ENCODE assay signal across 8 mouse cellular contexts in the genomic region with DNA sequence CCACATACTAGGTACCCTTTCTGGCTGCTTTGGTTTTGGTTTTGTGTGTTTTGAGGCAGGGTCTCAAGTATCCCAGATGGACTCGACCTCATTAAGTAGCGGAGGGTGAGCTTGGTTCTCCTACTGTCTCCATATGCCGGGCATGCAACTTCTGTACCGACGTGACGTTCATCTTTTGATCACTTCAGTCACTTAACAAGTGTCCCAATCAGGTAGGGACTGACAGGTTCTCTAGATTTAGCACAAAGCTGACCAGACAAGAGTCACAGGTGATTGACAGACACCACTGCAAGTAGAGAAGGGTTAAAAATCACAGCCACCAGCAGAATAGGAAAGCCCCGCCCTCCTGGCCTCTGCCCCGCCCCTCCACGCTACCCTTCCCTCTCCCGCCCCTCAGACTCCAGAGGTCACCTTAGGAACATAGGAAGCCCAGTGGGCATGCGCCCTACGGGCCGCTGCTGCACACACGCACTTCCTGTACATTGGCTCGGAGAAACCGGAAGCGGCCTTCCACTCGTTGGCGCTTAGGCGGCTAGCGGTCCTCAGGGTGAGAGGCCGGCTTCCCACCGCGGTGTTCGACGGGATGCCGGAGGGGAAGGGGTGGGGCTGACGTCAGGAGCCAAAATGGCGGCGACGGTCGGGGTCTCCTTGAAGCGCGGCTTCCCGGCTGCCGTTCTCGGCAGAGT. TPM values are rescaled to one million over a fixed set of nuclear protein-coding genes. Genes with fewer than 3 reads are reported as not detected.
DNase-seq lines count a peak whose midpoint lies in the region; ATAC-seq lines count a peak whose summit lies in the region.

A gene (plus strand): TSS at position 423 of the 686 bp plus-strand sequence.

- peak within 1 kb of the TSS; percentile 89 to 93 for H3K27ac ChIP-seq in heart, embryonic 14.5 days (replicated peaks in 1 of 2; ENCODE audit: control insufficient read depth in 1 of 2, insufficient read depth in 1 of 2, low read depth in 2 of 2, low read length in 2 of 2)
- H3K27ac ChIP-seq in liver, embryonic 13.5 days = peak within 1 kb of the TSS; percentile 84
- H3K27ac ChIP-seq in stomach, embryonic 16.5 days (ENCODE audit: low read length) = peak within 1 kb of the TSS; percentile 85

- no peaks in the 10 kb centered on the region for H3K27me3 ChIP-seq in heart, embryonic 14.5 days (ENCODE audit: control insufficient read depth, insufficient read depth, low read length)
- H3K27me3 ChIP-seq in liver, embryonic 13.5 days = peaks cover 15% of the 10 kb centered on the region
- H3K27me3 ChIP-seq in stomach, embryonic 16.5 days (ENCODE audit: control insufficient read depth, insufficient read depth, low read length) = no peaks in the 10 kb centered on the region; the same call in 1 of the 2 replicates

- DNase-seq in c-Kit-negative CD71-positive TER-119-positive erythroid progenitor cells, embryonic 14.5 days (ENCODE audit: low read depth, low spot score) = peak; percentile 84
- peak; percentile 96 for DNase-seq in fibroblast of lung, adult 2 months (ENCODE audit: low read depth)
- DNase-seq in kidney, postnatal 14 days = peak; percentile 99
- DNase-seq in liver, embryonic 13.5 days = peak; percentile 94
- DNase-seq in neural tube, embryonic 10.5 days (ENCODE audit: extremely low spot score, low spot score) = peak; percentile 97

- peak within 1 kb of the TSS; percentile 99 for H3K9ac ChIP-seq in heart, embryonic 14.5 days (ENCODE audit: low read length)
- peak within 1 kb of the TSS; percentile 90 for H3K9ac ChIP-seq in liver, embryonic 13.5 days
- peak within 1 kb of the TSS; percentile 95 for H3K9ac ChIP-seq in stomach, embryonic 16.5 days (ENCODE audit: low read length)

- no peaks in the 10 kb centered on the region for H3K9me3 ChIP-seq in heart, embryonic 14.5 days (ENCODE audit: control insufficient read depth, low read length)
- no peaks in the 10 kb centered on the region for H3K9me3 ChIP-seq in liver, embryonic 13.5 days (replicated peaks)
- H3K9me3 ChIP-seq in stomach, embryonic 16.5 days (replicated peaks; ENCODE audit: control insufficient read depth, low read length) = no peaks in the 10 kb centered on the region

- WGBS in heart, embryonic 14.5 days = 3% methylated on average over 37 of the region's 37 CpGs
- WGBS in liver, embryonic 13.5 days (ENCODE audit: insufficient replicate concordance) = 5% methylated on average over 37 of the region's 37 CpGs
- WGBS in stomach, embryonic 16.5 days = 1% methylated on average over 37 of the region's 37 CpGs

- ATAC-seq in CD4-positive, CD25-positive, alpha-beta regulatory T cell, adult 4 months = peak; percentile 88
- ATAC-seq in heart, embryonic 14.5 days (ENCODE audit: insufficient number of reproducible peaks, insufficient read depth, low FRiP score, low read depth) = peak; percentile 96
- peak; percentile 97 for ATAC-seq in liver, embryonic 13.5 days (ENCODE audit: low read depth)
- peak; percentile 96 for ATAC-seq in stomach, embryonic 16.5 days (ENCODE audit: insufficient read depth, low FRiP score)

- H3K4me3 ChIP-seq in heart, embryonic 14.5 days (ENCODE audit: control insufficient read depth in 1 of 2, insufficient read depth in 1 of 2, low read depth in 1 of 2, low read length in 2 of 2) = peak within 1 kb of the TSS; percentile 86 to 98
- peak within 1 kb of the TSS; percentile 94 for H3K4me3 ChIP-seq in liver, embryonic 13.5 days (replicated peaks)
- H3K4me3 ChIP-seq in stomach, embryonic 16.5 days (replicated peaks; ENCODE audit: low read length) = peak within 1 kb of the TSS; percentile 82

- H3K4me1 ChIP-seq in heart, embryonic 14.5 days (ENCODE audit: control insufficient read depth in 2 of 2, insufficient read depth in 2 of 2, low read length in 2 of 2) = peaks cover 23 to 33% of the 10 kb centered on the region in 2 experiments
- peaks cover 55% of the 10 kb centered on the region for H3K4me1 ChIP-seq in liver, embryonic 13.5 days (replicated peaks)
- H3K4me1 ChIP-seq in stomach, embryonic 16.5 days (ENCODE audit: control insufficient read depth, insufficient read depth, low read length) = peaks cover 32% of the 10 kb centered on the region

- peaks cover 12% of the 10 kb centered on the region; the same call in 1 of the 2 replicates for H3K36me3 ChIP-seq in heart, embryonic 14.5 days (ENCODE audit: control insufficient read depth, insufficient read depth, low read length)
- H3K36me3 ChIP-seq in liver, embryonic 13.5 days = 0 out of 2 replicates have a peak, but pooled peaks cover 2% of the 10 kb centered on the region
- no peaks in the 10 kb centered on the region for H3K36me3 ChIP-seq in stomach, embryonic 16.5 days (ENCODE audit: control insufficient read depth, insufficient read depth, low read length)

- H3K4me2 ChIP-seq in heart, embryonic 14.5 days (ENCODE audit: low read length) = peak within 1 kb of the TSS; percentile 77
- H3K4me2 ChIP-seq in liver, embryonic 13.5 days = peak within 1 kb of the TSS; percentile 89
- peak within 1 kb of the TSS; percentile 93 for H3K4me2 ChIP-seq in stomach, embryonic 16.5 days (ENCODE audit: low read depth, low read length)

RNA-seq across cellular contexts. Expression of the gene that starts here (rescaled TPM):
- 100 to 1,000 TPM; 250 to 293 TPM for polyA plus RNA-seq in CD4-positive, CD25-positive, alpha-beta regulatory T cell, adult 4 months (2017; shearing (Covaris generic))
- polyA plus RNA-seq in heart, embryonic 14.5 days (2014; fragmentation: Nextera tagmentation; extraction: Ambion mirVana) = 1,003 and 1,015 TPM in 2 replicates
- polyA plus RNA-seq in liver, embryonic 13.5 days (2015; fragmentation: Nextera tagmentation; extraction: Ambion mirVana) = 242 TPM in 2 replicates
- polyA plus RNA-seq in stomach, embryonic 16.5 days (2015; fragmentation: Nextera tagmentation; extraction: Ambion mirVana) = 399 and 401 TPM in 2 replicates

Comparison
In these comparisons a context has a peak if more than half of its experiments do, and no peak if none do; other contexts are left out.
1. Peak in every context shown above with its lines: DNase-seq, ATAC-seq, H3K4me3 ChIP-seq and H3K27ac ChIP-seq.